Mouse (Mus musculus) bone marrow macrophage, adult 2 months (primary cell): Measurements from ENCODE around the gene Arid2. TPM values are rescaled to one million over a fixed set of nuclear protein-coding genes. Genes with fewer than 3 reads are reported as not detected.

Experiments used
- H3K27ac ChIP-seq: 2 replicates; pipeline ENCODE4 v1.5.1; 2012; ENCODE audit warnings: low read depth, low read length; ENCODE audit not compliant: insufficient read depth
- H3K4me1 ChIP-seq: 2 replicates; pipeline ENCODE4 v1.6.1; 2012; ENCODE audit warnings: low read length; ENCODE audit not compliant: control insufficient read depth, insufficient read depth
- H3K4me3 ChIP-seq: 2 replicates; pipeline ENCODE4 v1.5.1; 2012; ENCODE audit warnings: mild to moderate bottlenecking, low read length, moderate library complexity; ENCODE audit not compliant: insufficient read depth
- CTCF ChIP-seq: IDR thresholded peaks from 2 replicates; pipeline ENCODE4 v1.5.1; 2012; ENCODE audit warnings: low read depth, mild to moderate bottlenecking, low read length, moderate library complexity
- POLR2A ChIP-seq: IDR thresholded peaks from 2 replicates; pipeline ENCODE4 v1.6.1; 2012; ENCODE audit warnings: mild to moderate bottlenecking, low read depth, low read length, borderline replicate concordance
- polyA plus RNA-seq: library from polyadenylated mRNA; stranded (reverse); fragments of >200 nt; gene quantifications from 2 replicates; pipeline ENCODE4 v1.2.4, GENCODE M21; 2012; ENCODE audit not compliant: missing spikeins, insufficient read depth, insufficient read length

The Arid2 gene
- polyA plus RNA-seq, 1 experiment, result 17.4 TPM

DNA sequence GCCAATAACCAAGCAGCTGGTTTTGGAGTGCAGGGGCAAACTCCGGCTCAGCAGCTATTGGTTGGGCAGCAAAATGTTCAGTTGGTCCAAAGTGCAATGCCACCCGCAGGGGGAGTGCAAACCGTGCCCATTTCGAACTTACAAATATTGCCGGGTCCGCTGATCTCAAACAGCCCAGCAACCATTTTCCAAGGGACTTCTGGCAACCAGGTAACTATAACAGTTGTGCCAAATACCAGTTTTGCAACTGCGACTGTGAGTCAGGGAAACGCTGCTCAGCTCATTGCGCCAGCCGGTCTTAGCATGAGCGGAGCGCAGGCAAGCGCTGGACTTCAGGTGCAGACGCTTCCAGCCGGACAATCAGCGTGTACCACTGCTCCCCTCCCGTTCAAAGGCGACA, 84.0 kb downstream of the Arid2 start:
- Histone ChIP-seq H3K27ac (no peak overlapping the region), H3K4me3 (no peak overlapping the region), H3K4me1 (peaks cover 8% of the 10 kb centered on the region)
- TF ChIP-seq POLR2A, result no peak
- no peak for TF ChIP-seq CTCF

DNA sequence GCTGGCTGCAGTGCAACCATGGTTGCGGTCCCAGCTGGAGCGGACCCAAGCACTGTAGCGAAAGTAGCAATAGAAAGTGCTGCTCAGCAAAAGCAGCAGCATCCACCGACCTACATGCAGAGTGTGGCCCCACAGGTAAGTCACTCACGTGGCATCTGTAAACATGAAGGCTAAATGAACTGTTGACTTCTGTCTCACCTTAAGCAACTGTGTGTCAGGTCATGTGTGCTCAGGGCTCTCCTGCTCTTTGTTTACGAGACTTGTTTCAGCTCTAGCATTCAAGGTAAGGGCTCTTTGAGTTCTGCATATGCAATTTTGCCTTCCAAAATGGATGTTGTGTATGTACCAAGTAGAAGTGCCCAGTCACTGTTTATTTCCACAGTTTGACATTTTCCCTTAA, 85.3 kb downstream of the Arid2 start:
- TF ChIP-seq CTCF, result no peak
- TF ChIP-seq POLR2A, result no peak
- peaks cover 17% of the 10 kb centered on the region for H3K4me1 ChIP-seq
- H3K27ac ChIP-seq, result no peak overlapping the region
- H3K4me3 ChIP-seq, result no peak overlapping the region

DNA sequence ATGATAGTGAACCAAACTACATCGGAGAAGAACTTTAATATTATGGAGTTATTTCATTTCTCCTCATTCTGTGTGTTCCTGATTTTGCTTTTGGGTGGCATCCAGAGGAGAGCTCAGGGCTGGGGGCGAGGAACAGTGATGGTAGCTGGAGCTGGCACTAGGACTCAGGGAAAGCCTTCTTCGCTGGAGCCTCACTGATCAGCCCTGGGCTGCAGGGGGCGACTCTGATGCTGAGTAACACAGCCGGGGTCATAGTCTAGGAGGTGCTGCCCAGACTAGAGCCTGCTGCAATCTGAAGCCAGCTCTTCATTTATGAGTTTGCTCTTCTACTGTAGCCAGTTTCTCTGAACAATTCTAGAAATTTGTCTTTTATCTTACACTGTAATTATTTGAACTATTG, 85.8 kb downstream of the Arid2 start:
- Histone ChIP-seq H3K4me3 (no peak overlapping the region), H3K4me1 (peaks cover 22% of the 10 kb centered on the region), H3K27ac (no peak overlapping the region)
- TF ChIP-seq CTCF (no peak), POLR2A (no peak)

DNA sequence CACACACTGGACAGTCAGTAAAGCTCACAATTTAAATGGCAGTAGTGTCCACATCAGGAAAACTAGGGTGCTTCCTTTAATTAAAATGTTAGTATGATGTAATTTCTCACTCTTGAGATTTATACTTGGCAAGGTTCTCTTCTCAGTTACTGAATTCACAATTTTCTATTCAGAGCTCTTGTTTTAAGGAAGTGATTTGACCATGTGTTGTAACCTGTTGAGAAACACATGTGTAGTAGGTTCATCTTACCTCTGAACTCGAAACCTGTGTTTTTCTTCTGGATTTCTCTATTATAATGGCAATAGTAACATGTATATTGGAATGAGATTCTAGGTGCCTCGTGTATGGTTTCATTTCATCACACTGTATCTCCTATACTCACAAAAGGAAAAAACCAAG, 88.9 kb downstream of the Arid2 start:
- Histone ChIP-seq H3K4me3 (no peak overlapping the region), H3K27ac (no peak overlapping the region), H3K4me1 (peaks cover 24% of the 10 kb centered on the region)
- TF ChIP-seq CTCF, result no peak
- TF ChIP-seq POLR2A, result no peak

DNA sequence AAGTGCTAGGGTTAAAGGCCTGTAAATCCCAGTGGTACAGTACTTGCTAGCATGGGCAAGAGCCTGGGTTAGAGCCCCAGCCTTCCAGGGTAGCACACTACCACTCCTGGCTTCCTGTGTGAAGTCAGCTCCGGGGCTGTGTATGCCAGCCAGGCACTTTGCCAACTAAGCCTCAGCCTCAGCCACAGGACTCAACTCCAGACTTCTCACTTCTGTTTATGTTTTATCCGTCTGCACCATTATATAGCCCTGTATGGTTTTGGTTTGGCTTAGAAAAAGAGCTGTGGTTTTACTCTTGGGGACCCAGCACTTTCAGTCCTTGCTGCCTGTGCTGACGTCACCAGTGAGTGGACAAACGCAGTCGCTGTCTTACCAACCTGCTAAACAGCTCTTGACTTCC, 89.9 kb downstream of the Arid2 start:
- peak overlapping the region; percentile 39 for H3K27ac ChIP-seq
- H3K4me1 ChIP-seq, result peaks cover 24% of the 10 kb centered on the region
- no peak overlapping the region for H3K4me3 ChIP-seq
- TF ChIP-seq POLR2A (no peak), CTCF (no peak)

DNA sequence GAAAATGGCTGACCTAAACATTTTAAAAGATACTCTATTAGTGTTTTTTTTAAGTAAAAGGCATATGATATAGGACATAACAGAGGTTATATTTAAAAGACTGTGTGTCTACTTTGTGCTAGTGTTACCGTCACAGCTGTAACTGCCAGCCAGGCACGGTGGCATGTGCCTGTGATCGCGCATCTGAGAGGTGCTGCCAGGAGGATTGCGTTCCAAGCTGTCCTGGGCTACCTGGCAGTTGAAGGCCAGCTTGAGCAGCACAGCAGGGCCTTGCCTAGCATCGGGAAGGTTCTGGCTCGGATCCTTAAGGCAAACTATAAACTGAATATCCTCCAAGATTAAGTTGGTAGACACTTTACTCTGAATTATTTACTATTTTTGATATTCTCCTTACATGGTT, 90.4 kb downstream of the Arid2 start:
- H3K4me1 ChIP-seq, result peaks cover 24% of the 10 kb centered on the region
- TF ChIP-seq CTCF, result no peak
- no peak for TF ChIP-seq POLR2A
- peak overlapping the region; percentile 24; the same call in 1 of the 2 replicates for H3K27ac ChIP-seq

DNA sequence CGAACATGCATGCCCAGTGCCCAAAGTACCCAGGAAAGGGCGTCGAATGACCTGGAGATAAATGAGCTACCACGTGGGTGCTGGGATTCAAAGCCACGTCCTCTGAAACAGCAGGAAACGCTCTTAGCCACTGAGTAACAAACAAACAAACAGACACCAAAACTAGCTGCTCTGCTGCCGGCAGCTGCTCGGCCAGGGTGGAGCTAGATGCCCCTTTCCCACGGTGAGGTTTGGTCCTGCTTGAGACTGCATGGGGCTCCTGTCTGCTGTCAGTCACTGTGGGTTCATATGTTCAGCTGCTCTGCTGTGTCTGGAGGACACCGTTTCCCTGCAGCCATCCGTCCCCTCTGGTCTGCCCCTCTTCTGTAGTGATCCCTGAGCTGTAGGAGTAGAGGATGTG, 94.9 kb downstream of the Arid2 start:
- Histone ChIP-seq H3K4me1 (peaks cover 8% of the 10 kb centered on the region), H3K27ac (no peak overlapping the region), H3K4me3 (no peak overlapping the region)
- TF ChIP-seq POLR2A, result no peak
- no peak for TF ChIP-seq CTCF

More for the DNA sequence above, 90.4 kb downstream of the Arid2 start:
- H3K4me3 ChIP-seq, result no peak overlapping the region

DNA sequence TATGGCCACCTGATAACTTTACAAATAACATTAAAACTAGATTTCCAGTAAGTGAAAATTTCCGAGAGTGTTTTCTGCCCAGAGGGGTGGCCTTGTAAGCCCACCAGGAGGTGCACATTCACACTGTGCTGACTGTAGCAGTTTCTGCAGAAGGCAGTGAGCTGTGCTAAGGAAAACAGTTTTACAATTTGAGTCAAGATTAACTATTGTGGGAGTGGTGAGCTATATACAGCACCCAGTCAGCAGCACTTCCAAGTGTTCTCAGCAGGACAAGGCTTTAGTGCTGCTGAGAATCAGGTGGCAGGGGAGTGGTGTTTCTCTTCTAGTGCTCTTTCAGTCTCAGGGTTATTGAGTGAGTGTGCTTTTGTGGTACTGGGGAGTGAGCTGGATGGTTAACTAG, 101.2 kb downstream of the Arid2 start:
- Histone ChIP-seq H3K4me3 (no peak overlapping the region), H3K27ac (no peak overlapping the region), H3K4me1 (no peaks in the 10 kb centered on the region)
- TF ChIP-seq CTCF, result no peak
- TF ChIP-seq POLR2A, result no peak

DNA sequence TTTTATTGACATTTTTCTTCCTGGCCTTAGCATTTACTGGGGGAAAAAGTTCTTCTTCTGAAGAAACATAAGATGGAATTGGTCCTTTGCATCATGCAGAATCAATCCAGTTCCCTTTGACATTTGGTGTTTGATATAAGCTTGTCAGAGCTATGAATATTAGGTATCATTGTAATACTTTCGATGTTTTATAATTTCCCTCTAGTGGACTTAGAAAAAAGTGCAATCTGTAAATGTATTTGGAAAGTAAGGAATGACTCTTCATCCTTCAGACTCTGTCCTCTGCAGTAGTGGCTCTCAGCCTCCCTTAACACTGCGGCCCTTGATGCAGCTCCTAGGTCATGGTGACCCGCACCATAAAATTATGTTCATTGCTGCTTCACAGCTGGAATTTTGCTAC, 105.6 kb downstream of the Arid2 start:
- TF ChIP-seq POLR2A (no peak), CTCF (no peak)
- Histone ChIP-seq H3K4me3 (no peak overlapping the region), H3K27ac (no peak overlapping the region), H3K4me1 (no peaks in the 10 kb centered on the region)

DNA sequence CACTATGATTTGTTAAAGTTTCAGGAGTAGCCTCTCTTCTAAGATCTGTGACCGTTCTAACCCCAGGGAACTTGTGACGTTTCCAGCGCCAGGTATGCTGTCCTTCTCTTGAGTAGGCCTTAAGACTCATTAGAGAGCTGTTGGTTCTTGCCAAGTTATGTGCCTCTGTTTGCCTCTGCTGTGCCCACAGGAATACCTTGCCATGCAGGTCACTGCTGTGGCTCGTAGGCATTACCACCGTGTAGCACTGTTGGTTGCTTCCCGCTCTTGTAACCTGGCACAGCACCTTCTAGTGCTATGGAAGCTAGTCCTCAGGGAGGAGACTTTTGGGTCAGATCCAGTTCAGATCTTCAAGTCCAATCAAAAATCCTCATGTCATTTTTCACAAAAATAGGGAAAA, 107.8 kb downstream of the Arid2 start:
- H3K4me3 ChIP-seq, result no peak overlapping the region
- no peak overlapping the region for H3K27ac ChIP-seq
- TF ChIP-seq POLR2A (no peak), CTCF (no peak)

More for the DNA sequence above, 107.8 kb downstream of the Arid2 start:
- no peaks in the 10 kb centered on the region for H3K4me1 ChIP-seq
